Mouse (Mus musculus) CH12.LX (cell line): Measurements from ENCODE around the gene Hdac6. TPM values are rescaled to one million over a fixed set of nuclear protein-coding genes. Genes with fewer than 3 reads are reported as not detected.

Source experiments
- DNase-seq: peaks from one replicate; pipeline ENCODE4 v3.0.0-alpha.2; 2013; ENCODE audit errors: extremely low read depth
- H3K27ac ChIP-seq: 2 replicates; pipeline ENCODE4 v1.5.1; 2012; ENCODE audit warnings: low read depth, mild to moderate bottlenecking, control low read depth, moderate library complexity; ENCODE audit not compliant: insufficient read depth
- H3K27me3 ChIP-seq: replicated peaks from 2 replicates; pipeline ENCODE3; 2012; ENCODE audit warnings: inconsistent platforms
- H3K36me3 ChIP-seq, 2 experiments: replicated peaks in 1 of 2; 2 replicates each; pipeline versions ENCODE3 to v1.6.1; 2012; ENCODE audit warnings: inconsistent platforms in 1 of 2, low read length in 1 of 2, mild to moderate bottlenecking in 1 of 2, mixed read lengths in 1 of 2, moderate library complexity in 1 of 2; ENCODE audit not compliant: control insufficient read depth in 1 of 2, insufficient read depth in 1 of 2
- H3K4me1 ChIP-seq, 2 experiments: 2 replicates each; pipeline ENCODE4 v1.6.1; 2012; ENCODE audit warnings: inconsistent platforms in 1 of 2, moderate library complexity in 1 of 2; ENCODE audit not compliant: insufficient read depth in 2 of 2, control insufficient read depth in 1 of 2
- H3K4me2 ChIP-seq: 2 replicates; pipeline ENCODE4 v1.6.1; 2012; ENCODE audit warnings: low read depth, mild to moderate bottlenecking, control low read depth; ENCODE audit not compliant: poor library complexity, insufficient read depth, severe bottlenecking
- H3K4me3 ChIP-seq, 3 experiments: fragments of 150-350 bp in 1 of 3; sonication (generic) in 1 of 3; replicated peaks in 1 of 3; 2 replicates each; pipeline versions ENCODE3 to v1.5.1; 2011 to 2012; ENCODE audit warnings: low read depth in 2 of 3, low read length in 2 of 3, mild to moderate bottlenecking in 2 of 3, moderate library complexity in 2 of 3, control low read depth in 1 of 3, improper control_type of control experiment in 1 of 3, inconsistent platforms in 1 of 3, mixed read lengths in 1 of 3; ENCODE audit not compliant: poor library complexity in 1 of 3
- H3K79me2 ChIP-seq: replicated peaks from 2 replicates; pipeline ENCODE4 v1.6.1; 2012; ENCODE audit warnings: mild to moderate bottlenecking, moderate library complexity; ENCODE audit not compliant: control insufficient read depth, poor library complexity, insufficient read depth, severe bottlenecking; ENCODE audit errors: extremely low read depth
- H3K9ac ChIP-seq: 2 replicates; pipeline ENCODE4 v1.6.1; 2012; ENCODE audit warnings: low read depth, mild to moderate bottlenecking, control low read depth, moderate library complexity; ENCODE audit not compliant: insufficient read depth
- H3K9me3 ChIP-seq: replicated peaks from 2 replicates; pipeline ENCODE3; 2012; ENCODE audit warnings: low read length, inconsistent platforms, mixed read lengths
- BHLHE40 ChIP-seq: IDR thresholded peaks from 2 replicates; pipeline ENCODE4 v1.6.1; 2011; ENCODE audit warnings: mild to moderate bottlenecking, low read depth, low read length, improper control_type of control experiment
- CHD2 ChIP-seq: IDR thresholded peaks from 2 replicates; pipeline ENCODE4 v1.6.1; 2011; ENCODE audit warnings: low read length, improper control_type of control experiment
- CTCF ChIP-seq, 2 experiments: IDR thresholded peaks in 1 of 2; conservative IDR thresholded peaks in 1 of 2; 2 replicates each; pipeline ENCODE4 v1.5.1; 2011 to 2012; ENCODE audit warnings: low read depth in 2 of 2, low read length in 2 of 2, improper control_type of control experiment in 1 of 2, inconsistent platforms in 1 of 2, mild to moderate bottlenecking in 1 of 2, moderate library complexity in 1 of 2
- E2F4 ChIP-seq: IDR thresholded peaks from 2 replicates; pipeline ENCODE4 v1.6.1; 2011; ENCODE audit warnings: low read depth, low read length, improper control_type of control experiment; ENCODE audit not compliant: insufficient replicate concordance
- ELF1 ChIP-seq: IDR thresholded peaks from 2 replicates; pipeline ENCODE4 v1.6.1; 2014; ENCODE audit warnings: low read depth, mild to moderate bottlenecking, inconsistent platforms, low read length, improper control_type of control experiment
- GABPA ChIP-seq: IDR thresholded peaks from 2 replicates; pipeline ENCODE4 v1.6.1; 2012; ENCODE audit warnings: low read depth, low read length, improper control_type of control experiment, inconsistent platforms; ENCODE audit not compliant: insufficient replicate concordance
- HCFC1 ChIP-seq: IDR thresholded peaks from 2 replicates; pipeline ENCODE4 v1.6.1; 2012; ENCODE audit warnings: low read depth, mild to moderate bottlenecking, inconsistent platforms, low read length, improper control_type of control experiment
- JUN ChIP-seq: IDR thresholded peaks from 2 replicates; pipeline ENCODE4 v1.6.1; 2011; ENCODE audit warnings: low read depth, mild to moderate bottlenecking, low read length, improper control_type of control experiment, moderate library complexity; ENCODE audit not compliant: insufficient read depth
- JUND ChIP-seq: conservative IDR thresholded peaks from 2 replicates; pipeline ENCODE4 v1.6.1; 2011; ENCODE audit warnings: low read depth, low read length, improper control_type of control experiment
- MAFK ChIP-seq: IDR thresholded peaks from 2 replicates; pipeline ENCODE4 v1.6.1; 2011; ENCODE audit warnings: low read length, improper control_type of control experiment; ENCODE audit not compliant: insufficient replicate concordance
- MAX ChIP-seq: IDR thresholded peaks from 2 replicates; pipeline ENCODE4 v1.6.1; 2011; ENCODE audit warnings: low read length, improper control_type of control experiment
- MAZ ChIP-seq: IDR thresholded peaks from 2 replicates; pipeline ENCODE4 v1.6.1; 2012; ENCODE audit warnings: low read depth, mild to moderate bottlenecking, inconsistent platforms, low read length, improper control_type of control experiment, moderate library complexity
- MYC ChIP-seq: IDR thresholded peaks from 2 replicates; pipeline ENCODE4 v1.6.1; 2011; ENCODE audit warnings: low read depth, mild to moderate bottlenecking, improper control_type of control experiment, low read length
- PAX5 ChIP-seq: IDR thresholded peaks from 2 replicates; pipeline ENCODE4 v1.6.1; 2012; ENCODE audit warnings: low read length, inconsistent platforms, mixed read lengths
- POLR2A ChIP-seq: IDR thresholded peaks from 2 replicates; pipeline ENCODE4 v1.6.1; 2011; ENCODE audit warnings: low read depth, mild to moderate bottlenecking, improper control_type of control experiment, low read length
- POLR2AphosphoS2 ChIP-seq: IDR thresholded peaks from 2 replicates; pipeline ENCODE4 v1.6.1; 2011; ENCODE audit warnings: low read depth, low read length, improper control_type of control experiment
- SMC3 ChIP-seq: IDR thresholded peaks from 2 replicates; pipeline ENCODE4 v1.6.1; 2011; ENCODE audit warnings: low read depth, low read length, improper control_type of control experiment
- TBP ChIP-seq: conservative IDR thresholded peaks from 2 replicates; pipeline ENCODE4 v1.6.1; 2011; ENCODE audit warnings: low read depth, low read length, improper control_type of control experiment
- TCF12 ChIP-seq: IDR thresholded peaks from 2 replicates; pipeline ENCODE4 v1.6.1; 2014; ENCODE audit warnings: low read depth, mild to moderate bottlenecking, inconsistent platforms, low read length, improper control_type of control experiment
- UBTF ChIP-seq: IDR thresholded peaks from 2 replicates; pipeline ENCODE4 v1.6.1; 2012; ENCODE audit warnings: low read depth, mild to moderate bottlenecking, inconsistent platforms, low read length, improper control_type of control experiment, moderate library complexity
- USF1 ChIP-seq: IDR thresholded peaks from 2 replicates; pipeline ENCODE4 v1.6.1; 2014; ENCODE audit warnings: low read depth, mild to moderate bottlenecking, inconsistent platforms, low read length, improper control_type of control experiment
- USF2 ChIP-seq: conservative IDR thresholded peaks from 2 replicates; pipeline ENCODE4 v1.6.1; 2011; ENCODE audit warnings: low read depth, low read length, improper control_type of control experiment
- ZC3H11A ChIP-seq: IDR thresholded peaks from 2 replicates; pipeline ENCODE4 v1.6.1; 2012; ENCODE audit warnings: low read depth, mild to moderate bottlenecking, inconsistent platforms, low read length, improper control_type of control experiment
- dilution Hi-C: fragments of 300-500 bp; cut with MboI; formaldehyde crosslinking; loops from 2 replicates; pipeline ENCODE4 v1.14.3; 2020; ENCODE audit warnings: low sequenced_read_pairs; ENCODE audit not compliant: extremely low pct_unique_long_range_greater_than_20kb, extremely low pct_ligation_motif_present
- in situ Hi-C: fragments of 300-500 bp; cut with MboI; formaldehyde crosslinking; loops from 3 replicates; pipeline ENCODE4 v1.14.3; 2019; ENCODE audit warnings: low sequenced_read_pairs, low pct_ligation_motif_present, low pct_unique_long_range_greater_than_20kb, mixed read lengths
- polyA plus RNA-seq: library from polyadenylated mRNA; unstranded; fragments of >175 nt; gene quantifications from 2 replicates; pipeline ENCODE4 v1.2.1, GENCODE M21; 2012; ENCODE audit warnings: low read depth; ENCODE audit not compliant: insufficient read length
- total RNA-seq, 2 experiments: library from RNA; depleted of rRNA; stranded (reverse); fragments of 300-350 nt in 1 of 2; fragments of >200 nt in 1 of 2; gene quantifications; 2 replicates each; pipeline ENCODE4 v1.2.3; 2012 to 2014

The Hdac6 gene
- total and polyA plus RNA-seq, 3 experiments, result 13.7 to 19.9 (median 19.7) TPM

DNA sequence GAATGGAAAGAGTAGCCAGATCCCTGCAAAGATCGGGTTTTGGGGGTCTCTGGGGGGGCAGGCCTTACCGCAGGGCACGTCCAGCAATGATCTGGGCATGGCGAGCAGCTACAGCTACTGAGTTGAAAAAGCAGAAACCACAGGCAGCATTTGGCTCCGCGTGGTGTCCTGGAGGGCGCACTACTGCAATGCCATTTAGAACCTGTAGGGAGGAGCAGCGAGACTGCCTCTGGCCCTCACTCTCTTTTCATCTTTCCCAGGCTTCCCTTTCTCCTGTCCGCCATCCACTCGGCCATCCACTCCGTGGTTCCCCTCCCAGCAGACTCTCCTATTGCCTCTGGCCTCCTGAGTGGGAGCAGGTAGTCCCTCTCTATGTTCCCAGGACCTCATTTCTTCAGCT, 10.8 kb downstream of the Hdac6 start:
- no peak overlapping the region for H3K9ac ChIP-seq
- no peaks in the 10 kb centered on the region for H3K4me1 ChIP-seq
- H3K9me3 ChIP-seq, result no peaks in the 10 kb centered on the region
- in situ Hi-C loops, result no loop called here
- H3K79me2 ChIP-seq, result no peaks in the 10 kb centered on the region
- no peak overlapping the region for H3K27ac ChIP-seq
- H3K36me3 ChIP-seq, result peaks cover 37 to 74% of the 10 kb centered on the region in 2 experiments
- DNase-seq, result no peak
- H3K4me3 ChIP-seq, result no peak overlapping the region
- H3K4me2 ChIP-seq, result no peak overlapping the region
- no peaks in the 10 kb centered on the region for H3K27me3 ChIP-seq
- dilution Hi-C loops, result no loop called here
- no peak for TF ChIP-seq ELF1
- TF ChIP-seq CTCF (conservative IDR thresholded peaks at IDR 0.05 in 1 of 2, IDR thresholded peaks at IDR 0.05 in 1 of 2; ENCODE audit: low read depth in 2 of 2, low read length in 2 of 2), result peak in 1 of 2 experiments; percentile 19; a peak in 2 of 4 replicates
- TF ChIP-seq, all 38 proteins: peak for 1

DNA sequence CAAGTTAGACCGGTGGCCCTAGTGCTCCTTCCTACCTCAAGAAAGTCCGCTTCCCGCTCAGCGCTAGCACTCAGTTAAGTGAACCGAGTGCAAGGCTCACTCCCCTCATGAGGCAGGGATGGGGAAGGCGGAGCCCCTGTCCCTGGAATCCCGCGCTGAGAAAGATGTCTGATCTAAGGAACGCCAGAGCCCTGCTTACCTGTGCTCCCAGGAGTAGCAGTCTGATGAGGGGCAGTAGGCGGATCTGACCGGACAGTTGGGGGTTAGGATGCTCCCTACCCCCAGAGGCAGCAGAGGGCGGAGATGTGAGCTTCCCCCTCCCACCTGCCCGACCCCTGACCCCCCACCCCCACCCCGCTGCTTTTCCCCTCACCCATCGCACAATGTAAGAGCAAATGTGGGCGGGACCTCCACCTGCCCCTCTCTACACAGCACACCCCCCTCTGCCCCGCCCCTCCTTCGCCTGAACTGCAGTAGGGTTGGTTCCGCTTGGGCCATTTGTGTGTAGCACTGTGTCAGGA, 19.4 kb downstream of the Hdac6 start, which contains the start of gene Eras:
Eras (minus strand) TSS at position 338 of the 521 bp plus-strand sequence.
- Histone ChIP-seq H3K4me2 (no peak within 1 kb of the TSS), H3K4me1 (no peaks in the 10 kb centered on the region), H3K27me3 (no peaks in the 10 kb centered on the region), H3K9ac (no peak within 1 kb of the TSS), H3K4me3 (no peak within 1 kb of the TSS), H3K27ac (no peak within 1 kb of the TSS), H3K9me3 (no peaks in the 10 kb centered on the region), H3K79me2 (no peaks in the 10 kb centered on the region), H3K36me3 (peaks cover 14 to 38% of the 10 kb centered on the region in 2 experiments)
- dilution Hi-C loops, result no loop called here
- DNase-seq, result no peak
- TF ChIP-seq CTCF (conservative IDR thresholded peaks at IDR 0.05 in 1 of 2, IDR thresholded peaks at IDR 0.05 in 1 of 2; ENCODE audit: low read depth in 2 of 2, low read length in 2 of 2), result no peak
- no peak for TF ChIP-seq MAFK
- no peak for TF ChIP-seq E2F4
- no peak for TF ChIP-seq UBTF
- no peak for TF ChIP-seq USF1
- TF ChIP-seq PAX5, result no peak
- no peak for TF ChIP-seq ZC3H11A
- TF ChIP-seq POLR2A, result no peak
- no peak for TF ChIP-seq MAZ
- no peak for TF ChIP-seq JUND
- TF ChIP-seq GABPA, result no peak
- TF ChIP-seq MAX, result no peak
- in situ Hi-C loops, result no loop called here

DNA sequence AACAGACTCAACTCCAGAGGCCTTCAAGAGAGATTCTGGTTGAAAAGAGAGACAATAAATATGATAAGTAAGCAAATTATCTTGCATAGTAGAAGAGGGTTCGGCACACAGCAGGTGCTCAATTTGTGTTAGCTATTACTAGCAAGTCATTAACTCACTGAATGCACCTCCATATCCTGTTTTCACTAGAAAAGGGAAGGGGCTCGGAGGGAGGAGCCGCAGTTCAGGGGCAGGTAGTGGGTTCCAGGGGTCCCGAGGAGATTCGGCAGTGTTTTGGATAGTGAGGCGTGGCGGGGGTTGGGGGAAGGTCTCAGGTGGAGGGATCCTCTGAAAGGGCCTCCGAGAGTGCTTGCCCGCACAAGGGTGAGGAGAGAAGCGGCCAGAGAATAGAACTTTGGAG, 20.6 kb downstream of the Hdac6 start:
- Histone ChIP-seq H3K9me3 (no peaks in the 10 kb centered on the region), H3K4me1 (peaks cover 0 to 2% of the 10 kb centered on the region in 2 experiments; a peak in 1 of 4 replicates), H3K27me3 (no peaks in the 10 kb centered on the region), H3K4me2 (no peak overlapping the region), H3K27ac (no peak overlapping the region), H3K4me3 (no peak overlapping the region), H3K9ac (no peak overlapping the region), H3K79me2 (no peaks in the 10 kb centered on the region), H3K36me3 (peaks cover 13 to 28% of the 10 kb centered on the region in 2 experiments)
- TF ChIP-seq USF2, result no peak
- no peak for TF ChIP-seq PAX5
- TF ChIP-seq UBTF, result no peak
- no peak for TF ChIP-seq MYC
- TF ChIP-seq ZC3H11A, result no peak
- TF ChIP-seq MAX, result no peak
- TF ChIP-seq BHLHE40, result no peak
- no peak for TF ChIP-seq SMC3
- no peak for TF ChIP-seq HCFC1
- TF ChIP-seq CHD2, result no peak
- no peak for TF ChIP-seq TBP
- no peak for TF ChIP-seq JUN
- no peak for TF ChIP-seq TCF12
- no peak for TF ChIP-seq E2F4
- TF ChIP-seq POLR2AphosphoS2, result no peak
- DNase-seq, result no peak
- dilution Hi-C loops, result no loop called here
- in situ Hi-C loops, result no loop called here
